Mouse (Mus musculus): ENCODE measurements around the gene Mlc1.

DNA sequence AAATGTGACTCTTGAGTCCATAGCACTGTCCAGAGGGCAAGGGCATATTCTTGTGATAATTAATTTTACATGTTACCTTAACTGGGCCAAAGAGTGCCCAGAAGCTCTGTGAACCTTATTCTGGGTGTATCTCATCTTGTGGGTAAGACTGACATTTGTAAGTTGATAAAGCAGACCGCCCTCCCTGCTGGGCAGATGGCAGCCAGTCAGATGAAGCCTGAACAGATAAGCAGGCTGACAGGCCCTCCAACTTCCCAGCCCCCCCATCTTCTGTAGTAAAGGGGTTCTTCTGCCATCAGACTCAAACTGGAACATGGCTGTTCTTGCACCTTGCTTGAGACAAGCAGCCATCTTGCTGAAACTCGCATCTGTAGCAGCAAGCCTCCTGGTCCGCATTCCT is 37.9 kb upstream of the Mlc1 start:
- TF ChIP-seq EP300 (IDR thresholded peaks at IDR 0.05; ENCODE audit: low read depth) (no peak), CTCF (IDR thresholded peaks at IDR 0.05; ENCODE audit: low read depth) (no peak)
